Mouse (Mus musculus) limb, embryonic 14.5 days (tissue): ENCODE measurements around the gene Psmf1. TPM values are rescaled to one million over a fixed set of nuclear protein-coding genes. Genes with fewer than 3 reads are reported as not detected.

Experiments
- ATAC-seq: fragments of 200-750 bp; cut with Nextera tagmentation; 2 replicates; pipeline ENCODE4 v1.8.0; 2017; ENCODE audit warnings: low read depth, moderate number of reproducible peaks, moderate TSS enrichment; ENCODE audit not compliant: low FRiP score
- DNase-seq: peaks from one replicate; pipeline ENCODE4 v3.0.0-alpha.2; 2015; ENCODE audit warnings: low spot score
- H3K27ac ChIP-seq: fragments of 300-500 bp; sonication (generic); replicated peaks from 2 replicates; pipeline ENCODE4 v1.5.1; 2014; ENCODE audit warnings: low read depth, mild to moderate bottlenecking, low read length, moderate library complexity, mixed read lengths
- H3K27me3 ChIP-seq: fragments of 300-500 bp; sonication (generic); 2 replicates; pipeline ENCODE4 v1.6.1; 2014; ENCODE audit warnings: low read length, mixed read lengths; ENCODE audit not compliant: control insufficient read depth, insufficient read depth
- H3K36me3 ChIP-seq: fragments of 300-500 bp; sonication (generic); 2 replicates; pipeline ENCODE4 v1.6.1; 2014; ENCODE audit warnings: mild to moderate bottlenecking, low read length, moderate library complexity, mixed read lengths; ENCODE audit not compliant: control insufficient read depth, insufficient read depth
- H3K4me1 ChIP-seq: fragments of 300-500 bp; sonication (generic); 2 replicates; pipeline ENCODE4 v1.6.1; 2014; ENCODE audit warnings: antibody characterized with exemption, low read length, mixed read lengths; ENCODE audit not compliant: control insufficient read depth, insufficient read depth
- H3K4me2 ChIP-seq: fragments of 300-500 bp; sonication (generic); replicated peaks from 2 replicates; pipeline ENCODE4 v1.6.1; 2014; ENCODE audit warnings: low read depth, mild to moderate bottlenecking, low read length, moderate library complexity; ENCODE audit not compliant: severe bottlenecking
- H3K4me3 ChIP-seq: fragments of 300-500 bp; sonication (generic); replicated peaks from 2 replicates; pipeline ENCODE4 v1.5.1; 2014; ENCODE audit warnings: low read length
- H3K9ac ChIP-seq: fragments of 300-500 bp; sonication (generic); 2 replicates; pipeline ENCODE4 v1.6.1; 2014; ENCODE audit warnings: mild to moderate bottlenecking, low read depth, low read length, moderate library complexity; ENCODE audit not compliant: severe bottlenecking
- H3K9me3 ChIP-seq: fragments of 300-500 bp; sonication (generic); 2 replicates; pipeline ENCODE4 v1.6.1; 2016; ENCODE audit warnings: low read length; ENCODE audit not compliant: control insufficient read depth
- POLR2A ChIP-seq: fragments of 200-500 bp; IDR thresholded peaks from 2 replicates; pipeline ENCODE4 v1.8.0; 2012; ENCODE audit warnings: inconsistent platforms, mild to moderate bottlenecking, moderate library complexity, borderline replicate concordance; ENCODE audit not compliant: insufficient read depth, insufficient read length; ENCODE audit errors: extremely low read depth
- WGBS: fragments of 180-500 bp; shearing (Covaris S2); extraction: QIAGEN DNeasy Blood & Tissue Kit; methylation state at CpG from one replicate; pipeline ENCODE4 v1.1.7; 2014; 5-methylcytosine and 5-hydroxymethylcytosine counted together
- polyA plus RNA-seq, 2 experiments: library from polyadenylated mRNA; depleted of rRNA in 1 of 2; stranded (reverse) in 1 of 2; unstranded in 1 of 2; fragments of >200 nt; fragmentation: Nextera tagmentation in 1 of 2; extraction: Ambion mirVana in 1 of 2; gene quantifications; 2 replicates each; pipeline versions ENCODE4 v1.2.1 to v1.2.3; 2012 to 2014

Psmf1 gene
- polyA plus RNA-seq, 2 experiments = 36.0 to 46.4 TPM

- no peaks in the 10 kb centered on the region for H3K27me3 ChIP-seq
- no peak overlapping the region for H3K4me2 ChIP-seq
- H3K4me1 ChIP-seq = no peaks in the 10 kb centered on the region
- no peak overlapping the region for H3K27ac ChIP-seq
- no peak for TF ChIP-seq POLR2A
- WGBS = 90% methylated on average over 8 of the region's 8 CpGs
- H3K4me3 ChIP-seq = no peak overlapping the region
- H3K9me3 ChIP-seq = no peaks in the 10 kb centered on the region
- ATAC-seq = no peak
- no peak for DNase-seq
- peaks cover 41% of the 10 kb centered on the region for H3K36me3 ChIP-seq
- H3K9ac ChIP-seq = no peak overlapping the region
Measured at GRCm38 (mm10) chr2:151733151-151733865, 10.7 kb downstream of the Psmf1 start.

- WGBS = 82% methylated on average over 2 of the region's 2 CpGs
- no peaks in the 10 kb centered on the region for H3K4me1 ChIP-seq
- DNase-seq (no peak), ATAC-seq (no peak)
- H3K9me3 ChIP-seq = no peaks in the 10 kb centered on the region
- H3K4me3 ChIP-seq = no peak overlapping the region
- peaks cover 77% of the 10 kb centered on the region for H3K36me3 ChIP-seq
- no peaks in the 10 kb centered on the region for H3K27me3 ChIP-seq
- H3K9ac ChIP-seq = no peak overlapping the region
- H3K4me2 ChIP-seq = no peak overlapping the region
- no peak overlapping the region for H3K27ac ChIP-seq
- TF ChIP-seq POLR2A = no peak
Measured at GRCm38 (mm10) chr2:151724094-151724493, 19.9 kb downstream of the Psmf1 start.

GRCm38 (mm10) chr2:151716318-151717055, 27.5 kb downstream of the Psmf1 start:
- Histone ChIP-seq H3K4me3 (no peak overlapping the region), H3K4me1 (no peaks in the 10 kb centered on the region), H3K36me3 (peaks cover 44% of the 10 kb centered on the region), H3K9ac (no peak overlapping the region), H3K27me3 (no peaks in the 10 kb centered on the region), H3K9me3 (no peaks in the 10 kb centered on the region), H3K27ac (no peak overlapping the region), H3K4me2 (no peak overlapping the region)
- TF ChIP-seq POLR2A = no peak
- WGBS = 85% methylated on average over 2 of the region's 2 CpGs
- no peak for DNase-seq
- ATAC-seq = no peak

- Histone ChIP-seq H3K9ac (no peak overlapping the region), H3K27ac (no peak overlapping the region), H3K4me1 (no peaks in the 10 kb centered on the region), H3K4me3 (no peak overlapping the region), H3K9me3 (no peaks in the 10 kb centered on the region), H3K4me2 (no peak overlapping the region), H3K27me3 (no peaks in the 10 kb centered on the region), H3K36me3 (peaks cover 37% of the 10 kb centered on the region)
- no peak for ATAC-seq
- no peak for TF ChIP-seq POLR2A
- 89% methylated on average over 4 of the region's 4 CpGs for WGBS
- no peak for DNase-seq
Measured at GRCm38 (mm10) chr2:151715526-151715925, 28.5 kb downstream of the Psmf1 start.

GRCm38 (mm10) chr2:151712647-151713046, 31.3 kb downstream of the Psmf1 start:
- TF ChIP-seq POLR2A = no peak
- ATAC-seq = no peak
- no peaks in the 10 kb centered on the region for H3K27me3 ChIP-seq
- peak; percentile 56 for DNase-seq
- H3K9ac ChIP-seq = no peak overlapping the region
- H3K4me2 ChIP-seq = no peak overlapping the region
- no peak overlapping the region for H3K4me3 ChIP-seq
- H3K27ac ChIP-seq = no peak overlapping the region
- H3K36me3 ChIP-seq = peaks cover 11% of the 10 kb centered on the region
- WGBS = 42% methylated on average over 3 of the region's 3 CpGs
- H3K9me3 ChIP-seq = no peaks in the 10 kb centered on the region
- H3K4me1 ChIP-seq = no peaks in the 10 kb centered on the region
